Mouse (Mus musculus): ENCODE measurements around the gene Angptl4.

Gene Angptl4

DNA sequence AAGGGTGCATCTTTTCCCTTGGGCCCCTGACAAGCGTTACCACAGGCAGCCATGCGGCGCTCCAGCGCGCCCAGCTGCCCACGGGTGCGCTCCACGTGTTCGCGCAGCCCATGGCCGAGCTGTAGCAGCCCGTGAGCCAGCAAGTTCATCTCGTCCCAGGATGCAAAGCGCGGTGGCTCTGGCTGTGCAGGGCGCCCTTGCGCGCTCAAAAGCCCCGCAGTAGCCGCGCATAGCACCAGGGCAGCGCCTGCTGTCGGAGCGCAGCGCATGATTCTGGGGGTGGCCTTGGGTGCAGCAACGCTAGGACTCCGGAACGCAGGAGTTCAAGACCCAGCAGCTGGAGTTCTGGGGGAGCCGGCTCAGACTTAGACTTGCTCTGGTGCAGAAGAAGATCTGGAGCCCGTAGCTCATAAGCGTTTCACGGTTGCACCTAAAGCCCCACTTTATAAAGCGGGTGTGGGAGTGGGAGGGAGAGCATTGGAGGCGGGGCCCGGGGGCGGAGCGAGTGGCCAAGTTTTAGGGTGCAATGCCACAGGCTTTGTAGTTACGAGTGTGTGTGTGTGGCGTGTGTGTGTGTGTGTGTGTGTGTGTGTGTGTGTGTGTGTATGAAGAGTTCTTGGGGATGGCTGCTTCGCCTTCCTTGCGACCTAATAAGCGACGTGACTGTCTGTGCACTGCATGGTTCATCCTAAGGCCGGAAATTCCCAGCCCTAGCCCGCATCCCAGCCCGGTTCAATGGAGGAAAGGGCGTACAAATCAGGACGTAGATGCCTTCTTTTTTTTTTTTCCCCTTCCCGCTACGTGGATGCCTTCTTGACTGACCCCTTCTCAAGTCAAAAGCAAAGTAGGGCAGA lies at the start of gene Angptl4:
Gene Angptl4 (minus strand): TSS at position 707 of the 854 bp plus-strand sequence.
- POLR2A ChIA-PET, result interaction anchor here in 3 of 4 experiments (0.6 to 11.8 kb wide), 50 partner anchors 10 to 187 kb away, joined by 3 to 124 read pairs (median 4); partner anchors contain the start of genes Kank3 (in 3 of the 3), Ndufa7 (in 3 of the 3), Rab11b (in 3 of the 3) and Rps28 (in 3 of the 3)

DNA sequence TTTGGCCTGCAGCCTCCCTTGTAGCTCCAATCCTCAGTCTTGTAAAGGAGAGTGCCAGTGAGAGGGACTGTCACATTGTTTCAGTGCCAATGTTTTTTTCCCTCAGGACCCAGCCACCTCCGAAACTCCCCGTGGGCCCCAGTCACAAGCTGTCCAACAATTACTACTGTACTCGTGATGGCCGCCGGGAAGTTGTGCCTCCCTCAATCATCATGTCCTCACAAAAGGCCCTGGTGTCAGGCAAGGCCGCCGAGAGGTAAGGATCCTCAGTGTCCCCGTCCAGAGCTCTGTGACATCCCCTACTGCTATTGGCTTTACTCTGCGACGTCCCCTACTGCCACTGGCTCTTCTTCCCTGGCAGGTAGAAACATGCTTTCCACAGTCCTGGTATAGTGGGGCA lies 47.9 kb upstream of the Angptl4 start:
- ChIA-PET CTCF (interaction anchor here in 1 of 4 experiments (0.6 kb wide), 1 partner anchor 1339 kb away, joined by 4 read pairs; no protein-coding TSS in a partner anchor), POLR2A (interaction anchor here in 3 of 4 experiments (0.6 to 19.5 kb wide), 16 partner anchors 10 to 132 kb away, joined by 3 to 544 read pairs (median 4); partner anchors contain the start of genes Kank3 (in 2 of the 3), Rab11b (in 2 of the 3), Cd320 (in 1 of the 3) and Rps18 (in 1 of the 3))

More for the DNA sequence above, at the start of gene Angptl4:
- CTCF ChIA-PET, result interaction anchor here (0.5 to 1.4 kb wide), 7 partner anchors 22 to 1925 kb away, joined by 3 to 4 read pairs (median 3); partner anchors contain the start of gene Kank3 (in 1 of the 4)

DNA sequence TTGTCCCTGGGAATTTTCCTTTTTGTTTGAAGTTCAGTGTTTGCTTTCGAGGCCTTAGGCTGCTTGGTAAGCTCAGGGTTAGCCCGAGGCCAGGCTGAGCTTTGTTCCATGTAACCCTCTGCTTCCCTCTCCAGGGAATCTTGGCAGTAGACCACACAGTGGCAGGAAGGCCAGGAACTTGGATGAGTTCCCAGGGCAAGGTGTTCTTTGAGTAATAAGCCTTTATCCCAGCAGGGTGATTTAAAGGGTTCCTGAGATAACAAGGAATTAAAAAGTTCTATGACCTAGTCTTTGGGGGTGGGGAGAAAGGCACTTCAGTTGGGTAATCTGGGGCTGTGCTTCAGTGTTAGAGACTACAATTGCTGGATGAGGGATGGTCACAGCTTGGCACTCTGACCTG lies 47.3 kb upstream of the Angptl4 start:
- CTCF ChIA-PET, result interaction anchor here in 1 of 4 experiments (0.8 kb wide), 1 partner anchor 37 kb away, joined by 3 read pairs; no protein-coding TSS in a partner anchor
- POLR2A ChIA-PET, result interaction anchor here in 3 of 4 experiments (0.6 to 19.5 kb wide), 19 partner anchors 9 to 150 kb away, joined by 3 to 544 read pairs (median 4); partner anchors contain the start of genes Kank3 (in 2 of the 3), Rab11b (in 2 of the 3), Angptl4 (in 1 of the 3) and Cd320 (in 1 of the 3)

GRCm38 (mm10) chr17:33826850-33827249 lies 45.2 kb upstream of the Angptl4 start:
- CTCF ChIA-PET, result interaction anchor here (0.5 to 1.1 kb wide), 20 partner anchors 8 to 440 kb away, joined by 3 to 7 read pairs (median 3); partner anchors contain the start of genes B3galt4 (in 1 of the 4), Cd320 (in 1 of the 4) and Rab11b (in 1 of the 4)
- POLR2A ChIA-PET, result interaction anchor here (0.5 to 19.5 kb wide), 30 partner anchors 10 to 836 kb away, joined by 3 to 544 read pairs (median 4); partner anchors contain the start of genes Cd320 (in 3 of the 4), Kank3 (in 3 of the 4), March2 (in 1 of the 4) and Rab11b (in 1 of the 4)

DNA sequence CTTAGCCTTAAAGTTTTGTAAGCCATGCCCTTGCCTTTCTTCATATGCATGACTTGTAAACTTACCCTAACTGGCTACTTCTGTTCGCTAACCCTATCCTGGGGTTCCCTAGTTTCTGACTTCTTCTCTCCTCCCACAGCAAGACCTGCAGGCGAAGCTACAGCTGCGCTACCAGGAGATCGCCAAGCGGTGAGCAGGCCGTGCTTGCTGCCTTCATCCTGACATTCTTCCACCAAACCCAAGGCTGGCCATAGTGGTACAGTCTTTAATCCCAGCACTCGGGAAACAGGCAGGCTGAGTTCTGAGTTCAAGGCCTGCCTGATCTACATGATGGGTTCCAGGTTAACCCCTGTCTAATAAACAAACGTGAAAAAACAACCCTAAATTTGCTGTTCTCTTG lies 43.8 kb upstream of the Angptl4 start:
- ChIA-PET POLR2A (interaction anchor here (0.9 to 19.5 kb wide), 59 partner anchors 10 to 332 kb away, joined by 3 to 544 read pairs (median 10); partner anchors contain the start of genes Kank3 (in 3 of the 4), Tapbp (in 3 of the 4), Zbtb22 (in 3 of the 4) and Angptl4 (in 2 of the 4)), CTCF (interaction anchor here in 2 of 4 experiments (0.6 to 2.1 kb wide), 4 partner anchors 40 to 101 kb away, joined by 3 to 4 read pairs (median 4); no protein-coding TSS in a partner anchor)

DNA sequence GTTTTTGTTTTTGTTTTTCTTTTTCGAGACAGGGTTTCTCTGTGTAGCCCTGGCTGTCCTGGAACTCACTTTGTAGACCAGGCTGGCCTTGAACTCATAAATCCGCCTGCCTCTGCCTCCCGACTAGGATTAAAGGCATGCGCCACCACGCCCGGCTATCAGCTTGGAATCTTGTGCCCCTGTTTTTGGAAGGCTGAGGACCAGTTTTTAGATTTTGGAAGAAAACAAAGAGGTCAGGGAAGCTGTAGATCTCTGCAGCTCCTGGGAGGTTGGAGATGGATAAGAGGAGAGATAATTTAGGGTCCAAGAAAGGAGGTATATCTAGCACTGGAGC lies 43.3 kb upstream of the Angptl4 start:
- CTCF ChIA-PET, result interaction anchor here in 2 of 4 experiments (0.6 to 2.1 kb wide), 5 partner anchors 40 to 431 kb away, joined by 3 to 5 read pairs (median 4); partner anchors contain the start of gene Zfp101 (in 1 of the 2)
- POLR2A ChIA-PET, result interaction anchor here (0.5 to 19.5 kb wide), 136 partner anchors 9 to 1471 kb away, joined by 3 to 544 read pairs (median 5); partner anchors contain the start of genes Angptl4 (in 3 of the 4), B3galt4 (in 3 of the 4), Daxx (in 3 of the 4) and Kank3 (in 3 of the 4)

DNA sequence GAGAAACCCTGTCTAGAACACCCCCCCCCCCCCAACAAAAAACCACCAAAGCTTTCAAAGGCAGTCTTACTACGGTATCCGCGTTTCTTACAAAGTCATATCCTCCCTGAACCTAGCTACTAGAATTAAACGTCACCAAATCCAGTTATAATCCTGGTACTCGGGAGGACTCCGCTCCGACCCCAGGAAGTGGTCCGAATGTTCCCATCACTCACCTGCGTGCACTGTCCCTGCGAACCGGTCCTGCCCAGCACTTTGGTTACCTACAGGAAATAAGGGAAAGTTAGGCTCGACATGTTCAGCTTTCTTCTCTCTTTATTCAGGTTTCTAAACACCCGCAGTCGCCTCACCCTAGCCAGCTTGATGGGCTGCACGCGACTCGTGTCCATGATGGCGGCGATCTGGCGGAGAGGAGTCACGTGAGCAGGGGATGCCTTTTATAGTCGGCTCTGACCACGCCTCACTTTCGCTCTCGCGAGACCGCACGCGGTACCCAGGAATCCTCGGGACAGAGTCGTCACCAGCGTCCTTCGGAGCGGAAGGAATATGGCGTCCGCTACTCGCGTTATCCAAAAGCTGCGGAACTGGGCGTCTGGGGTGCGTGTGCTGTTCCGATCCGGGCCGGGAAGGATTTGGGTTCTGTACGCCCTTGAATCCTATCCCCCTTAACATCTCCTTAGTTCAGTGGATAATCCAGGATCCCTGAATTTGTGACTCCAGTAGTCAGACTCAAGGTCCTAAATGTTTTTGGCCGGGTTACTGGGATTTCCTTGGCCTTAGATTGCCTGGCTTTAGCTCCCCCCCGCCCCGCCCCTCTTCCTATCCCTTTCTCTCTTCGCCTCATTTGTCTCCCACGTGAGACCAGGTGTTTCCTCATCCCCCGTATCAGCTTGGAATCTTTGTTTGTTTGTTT lies 42.7 kb upstream of the Angptl4 start, which contains the start of the genes Rps28 and Ndufa7:
Gene Rps28 (minus strand): TSS at position 479 of the 913 bp plus-strand sequence.
Gene Ndufa7 (plus strand): TSS at position 489 of the 913 bp plus-strand sequence.
- POLR2A ChIA-PET, result interaction anchor here (0.5 to 19.5 kb wide), 179 partner anchors 9 to 1470 kb away, joined by 3 to 544 read pairs (median 4); partner anchors contain the start of genes Angptl4 (in 3 of the 4), B3galt4 (in 3 of the 4), Cd320 (in 3 of the 4) and Daxx (in 3 of the 4)

GRCm38 (mm10) chr17:33823171-33823570 lies 41.5 kb upstream of the Angptl4 start:
- ChIA-PET POLR2A (interaction anchor here (0.6 to 19.5 kb wide), 79 partner anchors 7 to 1455 kb away, joined by 3 to 544 read pairs (median 8); partner anchors contain the start of genes Angptl4 (in 3 of the 4), Daxx (in 3 of the 4), Kank3 (in 3 of the 4) and Rab11b (in 3 of the 4)), CTCF (interaction anchor here in 1 of 4 experiments (1.1 kb wide), 1 partner anchor 10 kb away, joined by 3 read pairs; no protein-coding TSS in a partner anchor)

More for the DNA sequence above, 42.7 kb upstream of the Angptl4 start, which contains the start of the genes Rps28 and Ndufa7:
- CTCF ChIA-PET, result interaction anchor here in 3 of 4 experiments (0.6 to 2.1 kb wide), 6 partner anchors 41 to 430 kb away, joined by 3 to 6 read pairs (median 4); partner anchors contain the start of gene Zfp101 (in 1 of the 3)

DNA sequence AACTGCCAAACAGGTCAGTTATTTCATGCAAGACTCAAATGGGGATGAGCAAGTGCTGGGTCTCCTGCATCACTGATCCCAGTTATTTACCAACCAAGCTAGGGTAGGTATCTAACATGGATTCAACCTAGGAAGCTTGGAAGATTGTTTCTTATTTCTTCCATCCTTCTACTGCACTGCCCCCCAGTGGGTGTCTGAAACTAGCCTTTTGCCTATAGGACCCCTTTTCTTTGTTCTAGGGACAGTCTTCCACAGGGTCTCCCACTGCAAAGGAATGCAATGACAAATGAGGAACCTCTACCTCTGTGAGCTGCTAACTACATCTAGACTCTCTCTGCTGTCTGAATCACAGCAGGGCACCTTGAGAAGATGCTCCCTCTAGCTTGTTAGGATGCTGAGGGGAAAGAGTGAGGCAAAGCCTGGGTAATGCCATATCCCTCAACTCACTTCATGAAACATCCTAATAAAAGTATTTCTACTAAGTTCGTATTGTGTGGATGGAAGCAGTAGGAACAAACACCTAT lies 40.9 kb upstream of the Angptl4 start:
- CTCF ChIA-PET, result interaction anchor here in 2 of 4 experiments (0.6 to 1.1 kb wide), 2 partner anchors 9 to 51 kb away, joined by 3 read pairs; no protein-coding TSS in a partner anchor
- POLR2A ChIA-PET, result interaction anchor here (0.6 to 19.5 kb wide), 53 partner anchors 7 to 223 kb away, joined by 3 to 544 read pairs (median 6); partner anchors contain the start of genes Cd320 (in 3 of the 4), Kank3 (in 3 of the 4), B3galt4 (in 2 of the 4) and Daxx (in 2 of the 4)

DNA sequence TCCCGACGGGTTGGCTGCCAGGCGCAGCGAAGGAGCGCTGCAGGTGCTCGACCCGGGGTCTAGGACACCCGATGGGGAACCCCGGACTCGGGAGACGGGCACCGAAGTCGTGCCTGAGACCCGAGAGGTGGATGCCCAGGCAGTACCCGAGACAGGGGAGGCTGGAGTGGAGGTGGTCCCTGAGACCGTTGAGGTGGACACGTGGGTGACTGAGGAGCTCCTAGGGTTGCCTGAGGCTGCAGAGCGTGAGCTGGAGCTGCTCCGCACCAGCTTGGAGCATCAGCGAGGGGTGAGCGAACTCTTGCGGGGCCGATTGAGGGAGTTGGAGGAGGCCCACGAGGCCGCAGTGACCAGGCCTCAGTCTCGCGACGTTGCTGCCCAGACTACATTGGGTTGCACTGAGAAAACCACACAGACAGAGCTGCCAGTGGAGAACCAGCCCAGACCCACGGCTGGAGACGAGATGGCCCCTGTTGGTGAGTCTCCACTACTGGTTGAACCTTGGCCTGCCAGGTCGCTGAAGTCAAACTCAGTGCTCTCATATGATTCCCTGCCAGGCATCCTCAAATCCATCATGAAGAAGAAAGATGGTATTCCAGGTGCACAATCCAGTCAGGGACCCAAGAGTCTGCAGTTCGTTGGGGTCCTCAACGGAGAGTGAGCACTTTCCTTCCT lies 36.5 kb upstream of the Angptl4 start:
- ChIA-PET POLR2A (interaction anchor here (0.5 to 19.5 kb wide), 90 partner anchors 2 to 855 kb away, joined by 3 to 544 read pairs (median 5); partner anchors contain the start of genes Rab11b (in 4 of the 4), Angptl4 (in 3 of the 4), Cd320 (in 3 of the 4) and B3galt4 (in 2 of the 4)), CTCF (interaction anchor here in 3 of 4 experiments (0.6 to 1.7 kb wide), 10 partner anchors 9 to 1895 kb away, joined by 3 to 11 read pairs (median 4); partner anchors contain the start of genes Angptl4 (in 1 of the 3) and Kifc1 (in 1 of the 3))

DNA sequence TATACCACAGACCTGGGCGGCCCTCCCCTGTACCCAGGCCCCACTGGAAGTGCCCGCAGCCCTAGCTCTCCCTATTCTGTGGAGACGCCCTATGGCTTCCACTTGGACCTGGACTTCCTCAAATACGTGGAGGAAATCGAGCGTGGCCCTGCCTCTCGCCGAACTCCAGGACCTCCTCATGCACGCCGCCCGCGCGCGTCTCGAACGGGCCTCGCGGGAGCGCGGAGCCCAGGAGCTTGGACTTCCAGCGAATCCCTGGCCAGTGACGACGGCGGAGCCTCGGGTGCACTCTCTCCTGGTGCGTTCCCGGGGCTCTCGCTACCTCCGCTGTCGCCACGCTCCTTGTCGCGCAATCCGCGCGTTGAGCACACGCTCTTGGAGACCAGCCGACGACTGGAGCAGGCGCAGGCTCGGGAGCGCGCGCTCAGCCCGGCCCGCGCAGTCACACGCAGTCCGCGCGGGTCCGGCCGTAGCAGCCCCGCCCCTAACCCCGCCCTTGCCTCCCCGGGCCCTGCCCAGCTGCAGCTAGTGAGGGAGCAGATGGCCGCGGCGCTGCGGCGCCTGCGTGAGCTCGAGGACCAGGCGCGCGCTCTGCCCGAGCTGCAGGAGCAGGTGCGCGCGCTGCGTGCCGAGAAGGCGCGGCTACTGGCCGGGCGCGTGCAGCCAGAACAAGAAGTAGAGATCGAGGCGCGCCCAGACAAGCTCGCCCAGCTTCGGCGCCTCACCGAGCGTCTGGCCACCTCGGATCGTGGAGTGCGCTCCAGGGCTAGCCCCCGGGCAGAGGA lies 35.7 kb upstream of the Angptl4 start:
- CTCF ChIA-PET, result interaction anchor here (0.6 to 1.7 kb wide), 11 partner anchors 9 to 1896 kb away, joined by 3 to 11 read pairs (median 4); partner anchors contain the start of genes Angptl4 (in 1 of the 4) and Kifc1 (in 1 of the 4)
- POLR2A ChIA-PET, result interaction anchor here (0.6 to 19.5 kb wide), 106 partner anchors 4 to 856 kb away, joined by 3 to 544 read pairs (median 4); partner anchors contain the start of genes Rab11b (in 4 of the 4), Angptl4 (in 3 of the 4), B3galt4 (in 3 of the 4) and Cd320 (in 3 of the 4)

- ChIA-PET POLR2A (interaction anchor here (0.6 to 19.5 kb wide), 66 partner anchors 5 to 303 kb away, joined by 3 to 544 read pairs (median 7); partner anchors contain the start of genes Angptl4 (in 3 of the 4), B3galt4 (in 3 of the 4), Daxx (in 3 of the 4) and Rab11b (in 3 of the 4)), CTCF (interaction anchor here in 3 of 4 experiments (0.6 to 1.3 kb wide), 3 partner anchors 34 to 110 kb away, joined by 3 to 6 read pairs (median 3); no protein-coding TSS in a partner anchor)
Measured at GRCm38 (mm10) chr17:33816612-33817011, 35.0 kb upstream of the Angptl4 start.

DNA sequence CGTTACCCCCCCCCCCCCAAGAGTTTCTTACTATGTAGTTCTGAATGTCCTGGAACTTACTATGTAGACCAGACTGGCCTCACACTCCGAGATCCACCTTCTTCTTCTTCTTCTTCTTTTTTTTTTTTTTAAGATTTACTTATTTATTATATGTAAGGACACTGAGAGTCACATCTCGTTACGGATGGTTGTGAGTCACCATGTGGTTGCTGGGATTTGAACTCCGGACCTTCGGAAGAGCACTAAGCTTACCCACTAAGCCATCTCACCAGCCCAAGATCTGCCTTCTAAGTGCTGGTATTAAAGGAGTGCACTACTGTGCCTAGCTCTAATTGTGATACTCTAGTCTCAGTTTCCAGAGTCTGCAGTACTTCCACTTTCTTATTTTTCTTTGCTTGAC lies 33.8 kb upstream of the Angptl4 start:
- POLR2A ChIA-PET, result interaction anchor here in 3 of 4 experiments (0.6 to 19.5 kb wide), 12 partner anchors 5 to 835 kb away, joined by 3 to 544 read pairs (median 90); partner anchors contain the start of genes Ndufa7 (in 3 of the 3), Rps28 (in 3 of the 3), Angptl4 (in 1 of the 3) and Cd320 (in 1 of the 3)

DNA sequence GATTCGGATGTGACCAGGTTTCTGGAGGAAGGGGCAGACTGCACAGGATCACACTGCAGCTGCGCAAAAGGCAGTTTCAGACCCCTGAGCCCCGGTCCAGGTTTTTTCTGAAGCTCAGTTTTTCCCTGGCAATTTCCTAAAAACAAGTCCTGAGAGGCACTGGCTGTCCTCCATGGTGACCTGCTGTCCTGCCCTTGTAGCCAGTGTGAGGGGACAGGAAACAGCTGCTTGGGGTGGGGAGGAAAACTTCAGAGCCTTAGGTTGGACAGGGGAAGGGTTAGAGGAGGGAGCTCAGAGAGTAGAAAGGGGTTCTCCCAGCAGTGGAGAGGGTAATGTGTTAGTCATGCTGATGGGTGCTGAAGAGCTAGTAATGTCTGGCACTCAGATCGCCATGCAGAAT lies 31.4 kb upstream of the Angptl4 start:
- CTCF ChIA-PET, result interaction anchor here in 3 of 4 experiments (0.6 to 1.3 kb wide), 4 partner anchors 9 to 113 kb away, joined by 3 to 7 read pairs (median 3); no protein-coding TSS in a partner anchor
- POLR2A ChIA-PET, result interaction anchor here (0.5 to 19.5 kb wide), 41 partner anchors 3 to 308 kb away, joined by 3 to 544 read pairs (median 4); partner anchors contain the start of genes Ndufa7 (in 4 of the 4), Rps28 (in 4 of the 4), Angptl4 (in 2 of the 4) and Daxx (in 2 of the 4)

More for the DNA sequence above, 33.8 kb upstream of the Angptl4 start:
- CTCF ChIA-PET, result interaction anchor here in 1 of 4 experiments (1.2 kb wide), 1 partner anchor 81 kb away, joined by 4 read pairs; no protein-coding TSS in a partner anchor
